Mouse (Mus musculus): ENCODE results near the gene Nfib.

DNA sequence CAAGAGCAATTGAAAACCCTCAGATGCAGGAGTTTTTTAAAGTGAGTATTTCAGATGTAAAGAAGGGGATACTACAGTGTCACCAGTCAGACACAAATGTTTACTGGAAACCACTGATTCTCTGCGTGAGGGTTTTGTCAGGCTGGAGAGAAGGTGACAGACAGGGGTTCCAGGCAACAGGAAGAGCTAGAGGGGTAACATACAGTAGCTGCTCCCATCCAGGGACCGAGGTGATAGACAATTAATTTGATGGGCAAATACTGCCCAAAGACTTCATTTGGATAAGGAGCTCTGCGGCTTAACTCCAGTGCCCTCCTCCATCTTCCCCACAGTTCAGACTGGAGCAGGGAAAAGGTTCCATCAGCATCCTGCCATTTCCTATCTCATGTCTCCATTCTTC, 42.9 kb downstream of the Nfib start:
- no peak for TF ChIP-seq POLR2A (IDR thresholded peaks at IDR 0.05; ENCODE audit: extremely low read depth, insufficient read depth, low read length)
- no peak for TF ChIP-seq CTCF (IDR thresholded peaks at IDR 0.05; ENCODE audit: low read depth, low read length)

Data from liver, adult 2 months (tissue).